Mouse (Mus musculus) liver, embryonic 14.5 days (tissue): ENCODE data around the gene Itga11.

ENCODE experiments used
- CTCF ChIP-seq: IDR thresholded peaks from 2 replicates; pipeline ENCODE4 v1.5.1; 2016; ENCODE audit warnings: antibody characterized with exemption, low read depth, control low read depth
- EP300 ChIP-seq: IDR thresholded peaks from 2 replicates; pipeline ENCODE4 v1.6.1; 2016; ENCODE audit warnings: antibody characterized with exemption, low read depth

- TF ChIP-seq CTCF, result no peak
- no peak for TF ChIP-seq EP300
Observed at GRCm38 (mm10) chr9:62650764-62651163, 26.9 kb upstream of the Itga11 start.
